Mouse (Mus musculus) heart, embryonic 12.5 days (tissue): ENCODE results near the gene Olfr605. TPM values are rescaled to one million over a fixed set of nuclear protein-coding genes. Genes with fewer than 3 reads are reported as not detected.
"Not testable (repeated sequence)": the region's sequence is repeated elsewhere in the genome, so short reads cannot be mapped to it uniquely, and the experiment has no call there.

Experiments
- ATAC-seq: fragments of 200-750 bp; cut with Nextera tagmentation; 2 replicates; pipeline ENCODE4 v1.8.0; 2017; ENCODE audit warnings: moderate TSS enrichment, moderate library complexity; ENCODE audit not compliant: insufficient number of reproducible peaks, low FRiP score
- H3K27ac ChIP-seq: fragments of 300-500 bp; sonication (generic); 2 replicates; pipeline ENCODE4 v1.5.1; 2016; ENCODE audit warnings: mild to moderate bottlenecking, moderate library complexity; ENCODE audit not compliant: poor library complexity, severe bottlenecking
- H3K27me3 ChIP-seq: fragments of 300-500 bp; sonication (generic); replicated peaks from 2 replicates; pipeline ENCODE4 v1.6.1; 2016; ENCODE audit warnings: mild to moderate bottlenecking, moderate library complexity
- H3K36me3 ChIP-seq: fragments of 300-500 bp; sonication (generic); 2 replicates; pipeline ENCODE4 v1.6.1; 2016; ENCODE audit warnings: mild to moderate bottlenecking, moderate library complexity
- H3K4me1 ChIP-seq: fragments of 300-500 bp; sonication (generic); replicated peaks from 2 replicates; pipeline ENCODE4 v1.6.1; 2016; ENCODE audit warnings: mild to moderate bottlenecking
- H3K4me2 ChIP-seq: fragments of 300-500 bp; sonication (generic); 2 replicates; pipeline ENCODE4 v1.6.1; 2016; ENCODE audit warnings: mild to moderate bottlenecking, moderate library complexity
- H3K4me3 ChIP-seq: fragments of 300-500 bp; sonication (generic); 2 replicates; pipeline ENCODE4 v1.5.1; 2016; ENCODE audit warnings: mild to moderate bottlenecking
- H3K9ac ChIP-seq: fragments of 300-500 bp; sonication (generic); 2 replicates; pipeline ENCODE4 v1.6.1; 2016; ENCODE audit warnings: mild to moderate bottlenecking, moderate library complexity
- H3K9me3 ChIP-seq: fragments of 300-500 bp; sonication (generic); replicated peaks from 2 replicates; pipeline ENCODE4 v1.6.1; 2016; ENCODE audit warnings: mild to moderate bottlenecking, moderate library complexity
- WGBS: fragments of 180-500 bp; shearing (Covaris S2); methylation state at CpG from one replicate; pipeline ENCODE4 v1.1.7; 2016; 5-methylcytosine and 5-hydroxymethylcytosine counted together
- microRNA-seq: library from miRNA; unstranded; fragments of <30 nt; microRNA quantifications from one replicate; pipeline ENCODE4, GENCODE M21; 2017
- polyA plus RNA-seq: library from polyadenylated mRNA; unstranded; fragments of >200 nt; fragmentation: Nextera tagmentation; extraction: Ambion mirVana; gene quantifications from 2 replicates; pipeline ENCODE4 v1.2.1, GENCODE M21; 2016

The Olfr605 gene
- polyA plus RNA-seq, result not detected in 2 replicates

- Histone ChIP-seq H3K4me3 (no peak within 1 kb of the TSS), H3K4me2 (no peak within 1 kb of the TSS), H3K27me3 (no peaks in the 10 kb centered on the region), H3K27ac (no peak within 1 kb of the TSS), H3K4me1 (no peaks in the 10 kb centered on the region), H3K9me3 (no peaks in the 10 kb centered on the region), H3K9ac (no peak within 1 kb of the TSS), H3K36me3 (no peaks in the 10 kb centered on the region)
- 77% methylated on average over 1 of the region's 1 CpGs for WGBS
- no peak for ATAC-seq
Observed at GRCm38 (mm10) chr7:103445339-103445738, at the start of gene Olfr605. Olfr605 (minus strand) TSS chr7:103445439.

GRCm38 (mm10) chr7:103477106-103477505, 31.9 kb upstream of the Olfr605 start:
- H3K4me3 ChIP-seq, H3K36me3 ChIP-seq, H3K27me3 ChIP-seq, ATAC-seq, H3K4me2 ChIP-seq, H3K9me3 ChIP-seq, H3K4me1 ChIP-seq, H3K27ac ChIP-seq, H3K9ac ChIP-seq: not testable (repeated sequence)
- 88% methylated on average over 9 of the region's 9 CpGs for WGBS

- H3K27me3 ChIP-seq, result no peaks in the 10 kb centered on the region
- no peak within 1 kb of the TSS for H3K4me2 ChIP-seq
- H3K9ac ChIP-seq, result no peak within 1 kb of the TSS
- H3K4me3 ChIP-seq, result no peak within 1 kb of the TSS
- H3K4me1 ChIP-seq, result no peaks in the 10 kb centered on the region
- no peaks in the 10 kb centered on the region for H3K36me3 ChIP-seq
- no peak within 1 kb of the TSS for H3K27ac ChIP-seq
- no peaks in the 10 kb centered on the region for H3K9me3 ChIP-seq
- no peak for ATAC-seq
Observed at GRCm38 (mm10) chr7:103469577-103469976, 24.3 kb upstream of the Olfr605 start, which contains the start of gene Olfr608. Olfr608 (plus strand) TSS chr7:103469877.

DNA sequence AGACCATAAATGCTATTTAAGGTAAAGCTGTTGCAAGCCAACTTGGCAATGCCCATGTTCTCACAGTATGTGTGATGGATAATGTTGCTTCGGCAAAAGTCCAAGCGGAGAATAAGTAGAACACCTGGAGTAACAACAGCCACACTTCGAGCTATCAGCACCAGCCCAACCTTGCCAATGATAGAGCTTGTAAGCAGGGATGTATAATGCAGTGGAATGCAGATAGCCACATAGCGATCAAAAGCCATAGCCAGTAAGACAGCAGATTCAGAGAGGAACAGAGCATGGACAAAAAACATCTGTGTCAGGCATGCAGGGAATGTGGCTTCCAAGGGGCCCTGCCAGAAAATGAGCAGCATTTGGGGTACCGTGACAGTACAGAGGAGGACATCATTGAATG, 15.4 kb upstream of the Olfr605 start:
- H3K27ac ChIP-seq, result no peak overlapping the region
- peaks cover 5% of the 10 kb centered on the region; the same call in 1 of the 2 replicates for H3K4me1 ChIP-seq
- H3K36me3 ChIP-seq, result no peaks in the 10 kb centered on the region
- no peak overlapping the region for H3K9ac ChIP-seq
- ATAC-seq, result peak; percentile 45; the same call in 1 of the 2 replicates
- no peaks in the 10 kb centered on the region for H3K27me3 ChIP-seq
- no peak overlapping the region for H3K4me3 ChIP-seq
- 55% methylated on average over 5 of the region's 5 CpGs for WGBS
- H3K4me2 ChIP-seq, result 0 out of 2 replicates have a peak overlapping the region, but pooled peaks have one; percentile 8
- no peaks in the 10 kb centered on the region for H3K9me3 ChIP-seq

- WGBS, result 81% methylated on average over 2 of the region's 2 CpGs
- Histone ChIP-seq H3K27ac (no peak within 1 kb of the TSS), H3K4me3 (no peak within 1 kb of the TSS), H3K27me3 (no peaks in the 10 kb centered on the region), H3K4me1 (no peaks in the 10 kb centered on the region), H3K36me3 (no peaks in the 10 kb centered on the region), H3K4me2 (no peak within 1 kb of the TSS), H3K9ac (no peak within 1 kb of the TSS), H3K9me3 (0 out of 2 replicates have a peak, but pooled peaks cover 2% of the 10 kb centered on the region)
- no peak for ATAC-seq
Observed at GRCm38 (mm10) chr7:103448746-103449145, 3.5 kb upstream of the Olfr605 start, which contains the start of gene Olfr606. Olfr606 (plus strand) TSS chr7:103449046.

DNA sequence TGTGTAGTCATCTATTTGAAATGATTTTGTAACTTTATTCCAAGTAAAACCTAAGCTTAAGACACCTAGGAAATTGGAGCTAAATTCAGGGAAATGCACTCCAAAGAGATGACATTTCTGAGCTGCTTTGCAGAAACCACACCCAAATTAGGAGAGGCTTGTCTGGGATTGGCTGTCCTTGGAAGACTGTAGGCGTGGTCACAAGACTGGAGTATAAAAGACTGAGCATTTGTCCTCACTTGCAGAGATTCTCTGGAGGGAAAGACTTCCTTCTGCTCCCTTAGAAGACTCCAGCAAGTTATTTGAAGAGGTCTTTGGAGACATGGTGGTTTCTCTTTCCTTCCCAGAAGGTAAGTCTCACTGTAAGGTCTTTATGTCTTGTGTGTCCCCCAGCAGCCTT, 30.5 kb downstream of the Olfr605 start, which contains the start of gene Usp17lc:
Usp17lc (plus strand) TSS at position 301 of the 400 bp plus-strand sequence.
- WGBS, result 65% methylated on average over 1 of the region's 1 CpGs
- not testable (repeated sequence) for H3K4me3 ChIP-seq, H3K9me3 ChIP-seq, H3K27me3 ChIP-seq, H3K36me3 ChIP-seq, H3K27ac ChIP-seq, ATAC-seq, H3K4me1 ChIP-seq, H3K4me2 ChIP-seq, H3K9ac ChIP-seq

DNA sequence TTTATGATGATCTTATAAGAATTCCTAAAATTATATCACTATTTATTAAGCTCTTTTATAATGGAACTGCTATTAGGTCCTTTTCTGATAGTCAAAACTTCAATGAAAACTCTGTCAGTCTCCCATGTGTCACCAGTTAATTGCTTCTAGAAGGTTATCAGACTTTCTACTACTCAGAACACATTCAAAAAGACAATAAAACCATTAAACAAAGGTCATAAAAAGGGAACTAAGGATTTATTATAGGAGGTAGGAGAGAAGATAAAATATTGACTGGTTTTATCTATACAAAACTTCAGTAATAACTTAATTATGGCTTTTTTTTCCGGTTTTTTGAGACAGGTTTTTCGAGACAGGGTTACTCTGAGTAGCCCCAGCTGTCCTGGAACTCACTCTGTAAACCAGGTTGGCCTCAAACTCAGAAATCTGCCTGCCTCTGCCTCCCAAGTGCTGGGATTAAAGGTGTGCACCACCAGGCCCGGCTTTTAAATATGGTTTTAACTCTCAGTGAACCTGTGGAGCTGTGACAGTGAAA, 38.7 kb downstream of the Olfr605 start:
- not testable (repeated sequence) for H3K36me3 ChIP-seq, ATAC-seq, H3K27me3 ChIP-seq, H3K4me1 ChIP-seq, H3K4me3 ChIP-seq, H3K9me3 ChIP-seq, H3K9ac ChIP-seq, H3K27ac ChIP-seq, H3K4me2 ChIP-seq
- WGBS, result 60% methylated on average over 3 of the region's 3 CpGs

- Histone ChIP-seq H3K36me3 (no peaks in the 10 kb centered on the region), H3K4me1 (no peaks in the 10 kb centered on the region), H3K27ac (no peak overlapping the region), H3K9ac (no peak overlapping the region), H3K27me3 (no peaks in the 10 kb centered on the region), H3K4me3 (no peak overlapping the region), H3K9me3 (no peaks in the 10 kb centered on the region), H3K4me2 (no peak overlapping the region)
- no peak for ATAC-seq
- WGBS, result 9% methylated on average over 1 of the region's 1 CpGs
Observed at GRCm38 (mm10) chr7:103398981-103399380, 46.3 kb downstream of the Olfr605 start.

DNA sequence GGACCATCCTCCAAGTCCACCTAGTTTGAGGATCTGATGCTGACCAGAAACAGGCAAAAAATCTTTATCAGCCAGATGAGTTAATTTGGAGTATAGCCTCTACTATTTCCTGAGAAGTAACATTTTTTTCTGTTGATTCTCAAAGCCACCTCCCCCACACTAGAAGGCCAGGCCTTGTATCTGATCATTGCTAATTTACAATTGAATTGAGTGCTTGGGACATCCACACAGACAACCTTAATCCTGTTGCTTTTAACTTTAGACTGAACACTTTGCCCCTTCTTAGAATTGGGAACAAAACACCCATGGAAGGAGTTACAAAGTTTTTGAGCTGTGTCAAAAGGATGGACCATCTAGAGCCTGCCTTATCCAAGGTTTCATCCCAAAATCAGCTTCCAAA, 47.5 kb downstream of the Olfr605 start:
- H3K9me3 ChIP-seq, result no peaks in the 10 kb centered on the region
- H3K9ac ChIP-seq, result no peak overlapping the region
- H3K4me1 ChIP-seq, result no peaks in the 10 kb centered on the region
- no peak overlapping the region for H3K27ac ChIP-seq
- no peaks in the 10 kb centered on the region for H3K36me3 ChIP-seq
- no peak for ATAC-seq
- no peak overlapping the region for H3K4me3 ChIP-seq
- H3K27me3 ChIP-seq, result no peaks in the 10 kb centered on the region
- H3K4me2 ChIP-seq, result no peak overlapping the region

Small RNAs within 50 kb of the gene (microRNA-seq; reads per million reads assigned to microRNA genes)
- not detected for gene Gm25774

Other genes with a start within 250 kb of the Olfr605 start
- not detected in 2 replicates for gene Olfr593, start 233.6 kb downstream of the Olfr605 start, polyA plus RNA-seq
- gene Olfr594, start 228.4 kb downstream of the Olfr605 start, polyA plus RNA-seq, result not detected in 2 replicates
- not detected in 2 replicates for gene Usp17ld, start 192.9 kb downstream of the Olfr605 start, polyA plus RNA-seq
- gene Olfr596, start 139.8 kb downstream of the Olfr605 start, polyA plus RNA-seq, result not detected in 2 replicates
- not detected in 2 replicates for gene Olfr597, start 129.1 kb downstream of the Olfr605 start, polyA plus RNA-seq
- gene Olfr598, start 121.9 kb downstream of the Olfr605 start, polyA plus RNA-seq, result not detected in 2 replicates
- gene Olfr599, start 109.5 kb downstream of the Olfr605 start, polyA plus RNA-seq, result not detected in 2 replicates
- not detected in 2 replicates for gene Olfr600, start 95.8 kb downstream of the Olfr605 start, polyA plus RNA-seq
- not detected in 2 replicates for gene Olfr601, start 82.8 kb downstream of the Olfr605 start, polyA plus RNA-seq
- gene Olfr603, start 59.3 kb downstream of the Olfr605 start, polyA plus RNA-seq, result not detected in 2 replicates
- not detected in 2 replicates for gene Usp17lc, start 30.4 kb downstream of the Olfr605 start, polyA plus RNA-seq
- not detected in 2 replicates for gene Olfr606, start 3.6 kb upstream of the Olfr605 start, polyA plus RNA-seq
- 0.13 and 0.28 TPM in 2 replicates for gene Olfr607, start 18.7 kb upstream of the Olfr605 start, polyA plus RNA-seq
- 0.17 TPM in 1 of 2 replicates, not detected in the other for gene Olfr608, start 24.4 kb upstream of the Olfr605 start, polyA plus RNA-seq
- gene Olfr609, start 52.6 kb upstream of the Olfr605 start, polyA plus RNA-seq, result 0.08 TPM in 1 of 2 replicates, not detected in the other
- gene Olfr610, start 66.7 kb upstream of the Olfr605 start, polyA plus RNA-seq, result not detected in 2 replicates
- gene Olfr611, start 75.4 kb upstream of the Olfr605 start, polyA plus RNA-seq, result not detected in 2 replicates
- gene Olfr612, start 97.3 kb upstream of the Olfr605 start, polyA plus RNA-seq, result not detected in 2 replicates
- gene Olfr613, start 102.6 kb upstream of the Olfr605 start, polyA plus RNA-seq, result not detected in 2 replicates
- gene Olfr615, start 110.6 kb upstream of the Olfr605 start, polyA plus RNA-seq, result not detected in 2 replicates
- gene Olfr616, start 123.7 kb upstream of the Olfr605 start, polyA plus RNA-seq, result not detected in 2 replicates
- not detected in 2 replicates for gene Olfr617, start 127.6 kb upstream of the Olfr605 start, polyA plus RNA-seq
- not detected in 2 replicates for gene Olfr618, start 144.7 kb upstream of the Olfr605 start, polyA plus RNA-seq
- gene Olfr619, start 155.1 kb upstream of the Olfr605 start, polyA plus RNA-seq, result not detected in 2 replicates
- gene Olfr620, start 167.1 kb upstream of the Olfr605 start, polyA plus RNA-seq, result not detected in 2 replicates
- not detected in 2 replicates for gene Olfr622, start 197.3 kb upstream of the Olfr605 start, polyA plus RNA-seq
- gene Olfr623, start 218.3 kb upstream of the Olfr605 start, polyA plus RNA-seq, result not detected in 2 replicates
- gene Olfr624, start 225.8 kb upstream of the Olfr605 start, polyA plus RNA-seq, result 0.03 and 0.04 TPM in 2 replicates
- gene Olfr625-ps1, start 237.3 kb upstream of the Olfr605 start, polyA plus RNA-seq, result not detected in 2 replicates